Mouse (Mus musculus) induced T-regulatory cell, adult 2 months (primary cell): ENCODE results near the gene Cnot3.
"Not testable (repeated sequence)": the region's sequence is repeated elsewhere in the genome, so short reads cannot be mapped to it uniquely, and the experiment has no call there.

Experiments
- DNase-seq: peaks from one replicate; pipeline ENCODE4 v3.0.0-alpha.2; 2012; ENCODE audit warnings: low read depth

The Cnot3 gene

DNA sequence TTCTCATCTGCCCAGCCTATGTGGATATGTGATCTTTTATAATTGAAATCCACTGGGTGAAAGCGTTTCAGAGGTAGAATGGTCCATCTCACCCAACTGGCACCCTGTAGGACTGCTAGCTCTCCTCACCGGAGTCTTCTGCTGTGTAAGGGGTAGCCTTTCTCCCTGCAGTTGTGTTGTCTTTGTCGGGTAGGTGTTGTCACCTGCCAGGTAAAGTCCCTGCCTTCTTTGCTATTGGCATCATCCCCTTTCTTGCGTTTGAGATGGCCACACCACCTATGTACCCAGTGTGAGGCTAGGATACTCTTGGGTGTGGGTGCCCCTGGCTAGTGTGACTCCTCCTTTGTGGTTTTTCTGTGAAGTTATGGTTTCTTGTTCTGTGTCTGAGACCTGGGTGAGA is 1.6 kb downstream of the Cnot3 start:
- no peak for DNase-seq

DNA sequence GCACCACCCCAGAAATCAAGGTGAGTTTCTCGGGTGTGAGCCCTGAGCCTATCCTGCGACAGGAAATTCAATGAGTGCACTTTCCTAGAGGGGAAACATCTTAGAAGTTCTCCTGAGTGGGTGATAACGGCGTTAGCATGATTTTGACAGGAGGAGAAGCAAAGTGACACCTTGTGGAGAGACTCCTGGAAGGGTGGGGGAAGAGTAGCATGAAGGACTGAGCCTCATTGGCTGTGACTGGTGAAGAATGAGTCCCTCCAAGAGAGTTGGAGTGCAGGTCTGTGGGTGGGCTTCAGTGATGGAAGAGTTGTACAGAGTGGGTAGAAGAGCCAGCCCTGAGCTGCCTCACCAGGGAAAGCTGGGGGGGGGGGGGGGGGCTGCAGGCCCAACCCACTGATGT is 11.9 kb downstream of the Cnot3 start:
- no peak for DNase-seq

DNA sequence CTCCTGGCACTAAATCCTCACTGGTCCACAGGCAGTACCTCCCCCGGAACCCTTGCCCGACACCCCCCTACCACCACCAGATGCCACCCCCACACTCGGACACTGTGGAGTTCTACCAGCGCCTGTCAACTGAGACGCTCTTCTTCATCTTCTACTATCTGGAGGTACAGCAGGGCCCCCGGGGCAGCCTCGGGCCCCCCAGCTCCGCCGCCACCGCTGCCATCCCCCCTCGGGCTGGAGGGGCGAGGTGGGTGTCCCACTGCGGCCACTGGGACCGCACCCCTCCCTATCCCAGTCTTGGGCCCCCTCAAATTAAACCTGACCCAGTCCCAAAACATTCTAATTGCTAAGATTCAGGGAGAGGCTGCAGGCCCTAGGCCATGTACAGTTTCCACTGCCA is 13.5 kb downstream of the Cnot3 start:
- no peak for DNase-seq

DNA sequence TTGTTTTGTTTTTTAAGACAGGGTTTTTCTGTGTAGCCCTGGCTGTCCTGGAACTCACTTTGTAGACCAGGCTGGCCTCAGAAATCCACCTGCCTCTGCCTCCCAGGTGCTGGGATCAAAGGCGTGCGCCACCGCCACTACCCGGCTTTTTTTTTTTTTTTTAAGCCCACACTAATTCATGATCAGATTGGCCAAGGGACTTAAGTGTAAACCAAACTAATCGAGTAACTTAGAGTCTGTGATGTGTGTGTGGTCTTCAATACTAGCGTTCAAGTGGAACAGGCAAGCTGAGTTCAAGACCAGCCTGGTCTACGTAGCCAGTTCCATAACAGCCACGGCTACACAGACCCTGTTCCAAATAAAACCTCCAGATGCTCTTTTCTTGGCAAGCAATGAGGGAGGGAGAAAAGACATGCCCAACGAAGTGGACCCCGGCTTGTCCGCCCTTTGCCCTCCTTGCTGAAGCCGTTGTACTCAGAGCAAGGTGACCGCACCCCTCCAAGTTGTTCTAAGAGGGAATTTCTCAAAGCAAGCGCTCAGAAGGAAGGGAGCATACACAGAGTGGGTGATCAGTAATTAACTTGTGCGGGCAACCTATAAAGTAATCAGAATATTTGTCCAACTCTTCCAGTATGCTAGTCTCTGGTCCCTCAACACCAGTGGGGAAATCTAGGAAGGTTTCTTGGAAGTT is 19.6 kb downstream of the Cnot3 start:
- DNase-seq = no peak

DNA sequence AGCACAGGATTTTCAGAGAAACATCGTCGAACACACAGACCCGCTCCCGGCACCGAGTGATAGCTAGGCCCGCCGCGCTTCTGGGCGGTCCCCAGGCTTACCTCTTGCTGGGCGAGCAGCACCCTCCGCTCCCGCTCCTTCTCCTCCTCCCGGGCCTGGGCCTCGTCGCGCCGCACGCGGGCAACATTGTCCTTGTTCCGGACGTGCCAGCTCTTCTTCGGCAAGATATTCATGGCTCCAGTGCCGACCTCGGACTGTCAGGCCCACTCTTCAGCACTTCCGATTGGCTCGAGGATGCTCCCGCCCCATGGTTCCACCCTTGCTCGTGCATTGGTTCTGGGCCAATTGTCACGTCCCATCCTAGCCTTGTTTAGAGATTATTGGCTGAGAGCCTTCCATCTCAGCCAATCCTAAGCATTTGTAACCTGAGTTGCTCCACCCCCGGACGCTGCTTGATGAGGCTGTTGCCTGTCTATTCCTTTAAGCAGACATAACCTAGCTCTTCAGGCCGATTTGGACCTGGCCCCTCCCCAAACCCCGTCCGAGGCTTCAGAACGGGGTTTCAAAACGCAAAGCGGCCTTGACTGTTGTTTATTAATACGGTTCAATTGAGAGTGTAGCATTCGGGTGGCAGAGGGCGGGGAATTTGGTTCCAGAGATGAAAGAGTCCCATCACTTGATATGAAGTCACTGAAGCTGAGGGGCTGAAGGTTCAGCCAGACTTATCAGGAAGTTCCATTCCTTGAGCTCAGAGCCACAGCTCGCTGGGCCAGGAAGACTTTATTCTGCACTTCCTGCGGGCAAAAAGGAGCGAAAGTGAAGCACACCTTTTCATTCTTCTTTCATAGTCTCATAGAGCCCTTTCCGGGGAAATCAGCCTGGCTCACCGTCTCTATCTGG is 20.4 kb downstream of the Cnot3 start, which contains the start of gene Leng1:
Gene Leng1 (minus strand): TSS at position 626 of the 900 bp plus-strand sequence.
- DNase-seq = peak; percentile 98

DNA sequence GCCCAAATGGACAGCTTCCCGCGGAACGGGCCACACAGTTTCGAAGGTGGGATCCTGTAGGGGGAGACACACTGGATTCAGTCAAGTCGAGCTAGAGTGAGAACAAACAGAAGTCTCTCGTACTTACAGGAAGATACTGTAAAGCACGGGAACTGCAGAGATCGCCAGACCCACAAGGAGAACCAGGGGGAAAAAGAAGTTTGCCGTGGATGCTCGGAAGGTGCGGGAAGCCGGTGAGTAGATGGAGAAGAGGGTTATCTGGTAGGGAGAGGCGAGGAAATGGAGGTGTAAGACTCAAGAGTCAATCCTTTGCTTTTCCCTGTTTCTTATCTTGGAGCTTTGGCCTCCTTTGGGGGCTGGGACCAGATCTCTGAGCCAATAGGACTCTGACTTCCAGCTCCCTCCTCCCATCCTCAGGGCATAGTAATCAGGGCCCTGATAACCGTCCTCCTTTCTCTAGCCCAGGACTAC is 21.9 kb downstream of the Cnot3 start:
- peak; percentile 25 for DNase-seq

DNA sequence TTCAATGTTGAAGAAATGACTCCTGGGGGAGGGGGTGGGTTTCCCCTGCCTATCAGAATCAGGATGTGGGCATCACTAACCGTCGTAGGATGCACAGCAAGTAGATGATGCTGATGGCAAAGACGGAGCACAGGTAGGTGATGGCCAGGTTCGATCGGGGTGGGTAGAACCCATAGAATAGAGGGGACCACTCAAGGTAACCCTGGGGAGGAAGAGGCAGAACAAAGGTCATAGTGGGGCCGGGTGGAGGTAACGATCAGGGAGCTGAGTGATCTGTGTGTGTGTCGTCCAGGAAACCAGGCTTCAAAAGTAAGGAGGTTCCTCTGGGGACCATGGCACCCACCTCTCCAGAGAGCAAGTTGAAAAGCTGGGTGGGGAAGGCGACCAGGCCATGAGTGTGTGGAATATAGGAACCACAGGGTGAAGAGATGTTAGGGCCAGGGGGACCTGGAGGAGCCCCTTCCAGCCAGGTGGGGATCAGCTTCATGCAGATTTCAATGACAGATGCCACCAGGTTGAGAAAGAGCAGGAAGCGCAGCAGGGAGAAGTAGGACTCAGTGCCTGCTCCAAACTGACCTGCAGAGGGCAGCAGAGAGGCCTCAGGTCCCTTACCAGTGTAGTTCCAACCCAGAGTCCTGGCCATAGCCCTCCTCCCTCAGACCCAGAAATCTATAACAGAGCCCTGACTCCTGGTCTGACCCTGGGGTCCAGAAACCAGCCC is 29.6 kb downstream of the Cnot3 start:
- peak; percentile 91 for DNase-seq

DNA sequence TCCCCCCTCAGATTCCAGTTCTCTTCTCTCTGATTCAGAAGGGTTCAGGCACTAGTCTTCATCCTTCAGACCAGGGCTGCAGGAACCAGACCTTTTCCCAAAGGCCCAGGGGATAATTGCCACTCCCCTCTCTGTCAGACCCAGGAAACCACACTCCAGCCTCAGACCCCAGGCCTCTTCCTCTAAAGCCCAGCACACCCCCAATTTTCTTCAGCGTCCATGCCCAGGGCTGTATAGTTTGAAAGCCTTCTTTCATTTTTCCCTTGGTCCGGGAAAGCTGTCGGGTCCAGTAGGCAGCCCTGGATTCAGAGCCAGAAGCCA is 30.1 kb downstream of the Cnot3 start:
- no peak for DNase-seq

DNA sequence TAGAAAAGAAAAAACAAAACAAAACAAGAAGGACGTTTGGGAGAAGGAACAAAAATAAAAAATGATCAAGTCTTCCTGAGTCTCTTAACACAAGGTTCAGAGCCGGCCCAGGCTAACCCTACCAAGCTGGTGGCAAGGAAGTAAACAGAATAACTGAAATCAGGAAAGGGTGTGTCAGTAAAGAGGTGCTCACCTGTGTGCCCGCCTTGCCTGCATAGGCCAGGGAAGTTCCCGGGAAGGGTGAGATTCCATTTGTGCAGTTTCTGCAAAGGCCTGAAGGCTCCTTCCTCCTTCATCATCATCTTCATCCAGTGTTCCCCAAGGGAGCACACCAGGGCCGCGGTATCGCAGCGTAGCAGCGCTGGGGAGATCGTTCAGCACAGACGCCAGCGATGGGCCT is 31.3 kb downstream of the Cnot3 start:
- DNase-seq = no peak

DNA sequence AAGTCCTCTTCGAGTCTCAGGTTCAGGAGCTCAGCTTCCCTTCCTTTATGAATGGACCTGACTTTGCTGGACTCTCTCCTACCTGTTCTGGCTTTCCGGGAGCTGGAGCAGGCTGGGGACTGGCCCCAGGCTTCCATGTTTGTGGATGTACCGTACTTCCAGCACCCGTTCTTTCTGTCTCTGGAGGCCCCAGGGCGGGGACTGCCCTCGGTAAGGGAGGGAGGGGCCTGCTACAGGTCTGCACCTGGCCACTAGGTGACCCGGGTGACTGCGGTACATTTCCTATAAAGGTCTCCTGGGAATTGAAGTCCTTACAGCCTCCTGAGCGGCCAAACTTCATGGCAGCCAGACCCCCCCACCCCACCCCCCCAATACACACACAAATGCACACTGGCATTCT is 32.3 kb downstream of the Cnot3 start, which contains the start of gene Tmc4:
Gene Tmc4 (minus strand): TSS at position 212 of the 400 bp plus-strand sequence.
- DNase-seq = no peak

DNA sequence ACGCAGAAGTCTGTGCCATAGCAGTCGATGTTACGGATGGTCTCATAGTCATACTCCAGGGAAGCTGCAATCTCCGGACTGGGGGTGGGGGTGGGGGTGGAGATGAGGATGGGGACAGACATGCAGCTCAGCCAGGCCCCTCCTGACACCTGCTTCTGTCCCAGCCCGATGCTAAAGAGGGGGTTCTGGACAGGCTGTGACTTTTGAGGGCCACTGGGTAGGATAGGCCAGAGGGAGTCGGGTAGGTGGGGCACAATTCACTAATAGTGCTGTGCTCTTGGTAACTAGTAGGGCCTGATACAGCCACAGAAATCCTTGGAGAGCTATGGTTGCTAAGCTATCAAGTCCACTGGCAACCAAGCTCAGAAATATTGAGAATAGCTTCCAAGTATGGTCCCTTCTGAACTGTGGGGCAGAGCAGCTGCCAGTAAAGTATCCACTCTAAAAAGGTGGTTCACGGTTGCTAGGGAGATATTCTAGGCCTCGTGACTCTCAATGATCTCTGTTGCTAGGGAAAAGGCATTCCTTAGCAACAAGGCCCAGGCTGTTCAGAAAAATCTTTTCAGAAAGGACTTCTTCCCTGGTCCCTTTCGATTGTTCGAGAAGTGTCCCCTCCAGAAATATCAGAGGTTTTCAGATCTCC is 39.0 kb downstream of the Cnot3 start:
- no peak for DNase-seq

DNA sequence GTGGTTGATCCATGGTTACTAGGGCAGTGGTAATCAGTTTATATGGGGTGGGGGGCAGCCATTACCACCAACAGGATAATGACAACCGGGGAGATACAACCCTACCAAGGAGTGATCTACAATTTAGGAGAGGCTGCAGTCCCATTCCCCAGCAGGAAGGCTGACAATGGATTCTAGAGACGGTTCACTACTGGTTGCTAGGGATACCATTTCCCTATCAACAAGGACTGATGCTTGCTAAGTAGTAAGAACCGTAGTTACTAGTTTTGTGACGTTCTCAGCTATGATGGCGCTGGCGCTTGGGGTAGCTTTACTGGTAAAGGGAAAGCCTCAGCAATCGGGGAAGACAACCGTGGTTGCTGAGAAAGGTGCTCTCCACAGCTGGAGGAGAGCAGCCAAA is 39.6 kb downstream of the Cnot3 start:
- no peak for DNase-seq

DNA sequence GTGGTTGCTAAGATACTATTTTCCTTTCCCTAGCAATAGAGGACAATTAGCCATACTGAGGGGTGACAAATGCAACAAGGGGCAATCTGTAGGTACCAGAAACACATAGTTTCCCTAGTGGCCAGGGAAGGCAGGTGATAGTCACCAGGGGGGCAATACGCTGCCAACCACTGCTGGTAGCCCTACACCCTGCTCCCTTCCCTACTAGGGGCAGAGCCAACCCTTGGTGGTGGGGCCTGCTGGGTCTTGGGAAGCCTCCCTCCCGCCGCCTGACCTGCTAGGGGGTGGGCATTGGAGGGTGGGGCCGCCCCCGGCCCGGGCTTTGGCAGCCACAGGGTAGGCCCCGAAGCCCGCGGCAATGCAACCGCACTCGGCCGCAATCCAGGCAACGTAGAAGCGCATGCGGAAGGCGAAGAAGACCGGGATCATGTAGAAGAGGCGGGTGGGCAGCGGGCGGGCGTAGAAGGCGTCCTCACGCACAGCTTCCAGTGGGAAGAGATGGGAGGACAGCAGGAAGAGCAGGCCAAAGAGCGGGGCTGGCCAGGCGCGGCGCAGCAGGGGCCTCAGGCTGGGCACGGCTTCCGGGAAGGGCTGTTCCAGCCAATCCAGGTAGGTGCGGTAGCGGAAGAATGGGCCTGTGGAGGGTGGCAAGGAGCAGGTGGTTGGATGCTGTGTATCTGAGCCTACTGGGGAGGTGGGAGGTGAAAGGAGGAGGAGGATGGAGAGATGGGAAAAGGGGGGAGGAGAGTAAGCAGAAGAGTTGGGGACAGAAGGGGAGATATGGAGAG is 40.5 kb downstream of the Cnot3 start:
- DNase-seq = no peak

DNA sequence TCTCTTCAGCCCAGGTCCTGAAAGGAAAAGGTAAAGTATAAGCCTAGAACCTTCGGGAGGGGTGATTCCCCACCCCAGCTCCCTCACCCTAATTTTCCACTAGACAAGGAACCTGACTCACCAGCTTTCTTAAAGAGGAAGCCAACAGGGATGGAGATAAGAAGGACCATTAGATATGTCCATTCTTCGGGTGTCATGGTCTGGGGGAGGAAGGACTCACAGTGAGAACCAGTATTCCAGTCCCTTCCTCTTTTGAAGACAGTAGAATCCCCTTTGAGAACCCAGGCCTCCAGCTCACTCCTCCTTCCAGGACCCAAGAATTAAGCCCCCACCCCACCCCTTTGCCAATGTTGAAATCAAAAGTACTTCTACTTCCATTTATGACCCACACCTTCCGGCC is 46.9 kb downstream of the Cnot3 start:
- no peak for DNase-seq

DNA sequence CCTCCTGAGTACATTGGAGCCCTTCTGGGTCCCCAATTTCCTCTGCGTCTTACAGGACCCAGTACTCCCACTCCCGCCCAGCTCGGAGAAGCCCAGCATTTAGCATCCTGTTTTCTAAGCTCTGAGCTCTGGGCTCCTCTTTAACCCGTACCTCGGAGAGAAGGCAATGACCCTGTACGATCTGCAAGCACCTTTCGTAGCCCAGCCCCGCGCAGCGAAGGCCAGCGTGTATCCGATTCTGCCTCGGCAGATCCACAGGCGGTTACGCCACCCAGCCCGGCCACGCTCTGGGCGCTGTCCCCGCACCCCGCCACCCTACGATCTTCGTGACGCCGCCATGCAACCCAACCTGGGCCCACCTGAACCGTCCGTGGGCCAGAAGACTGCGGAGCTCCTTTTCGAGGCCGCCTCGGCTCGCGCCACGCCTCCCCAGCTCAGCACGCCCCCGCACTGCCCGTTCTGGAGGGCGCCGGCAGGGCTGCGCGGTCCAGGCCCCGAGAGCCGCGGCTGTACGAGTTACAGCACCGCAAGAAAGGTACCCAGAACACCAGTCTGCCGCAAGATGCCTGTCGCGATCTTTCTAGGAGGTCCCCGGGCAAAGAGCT is 47.4 kb downstream of the Cnot3 start, which contains the start of gene Tsen34:
Gene Tsen34 (plus strand): TSS at position 482 of the 605 bp plus-strand sequence.
- DNase-seq = no peak

DNA sequence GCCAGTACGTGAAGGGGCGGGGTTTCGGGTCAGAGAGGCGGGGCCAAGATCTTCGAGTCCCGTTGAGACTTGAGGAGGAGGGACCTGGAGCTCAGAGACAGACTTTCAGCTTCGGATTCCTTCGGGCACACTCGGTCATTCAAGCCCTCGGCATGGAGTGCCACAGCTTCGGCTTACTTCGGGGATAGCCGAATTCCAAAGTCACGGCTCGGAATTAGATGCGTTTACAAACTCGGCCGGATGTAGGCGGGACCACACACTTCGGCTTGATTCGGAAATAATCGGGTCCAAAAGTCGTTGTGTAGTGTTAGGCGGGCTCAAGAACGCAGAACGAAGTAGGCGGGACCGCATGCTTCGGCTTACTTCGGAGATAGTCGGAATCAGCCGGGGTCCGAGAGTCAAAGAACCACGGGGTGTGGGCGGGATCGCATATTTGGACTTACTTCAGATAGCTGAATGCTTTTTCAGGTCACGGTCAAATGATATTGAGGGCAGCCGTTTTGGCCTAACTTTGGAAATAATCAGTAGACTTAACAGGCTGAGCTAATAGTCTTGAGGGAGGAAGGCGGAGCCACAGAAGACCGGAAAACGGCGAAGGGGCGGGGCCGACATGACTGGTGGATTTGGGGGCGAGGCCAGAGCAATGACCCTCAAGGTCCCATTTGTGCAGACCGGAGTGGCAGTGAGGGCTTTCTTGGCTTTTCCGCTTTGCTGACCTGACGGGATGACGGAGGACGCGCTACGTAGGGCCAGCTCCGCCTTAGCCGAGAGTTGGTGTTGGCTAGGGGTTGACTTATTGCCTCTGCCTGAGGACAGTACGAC is 48.1 kb downstream of the Cnot3 start, which contains the start of gene Mboat7:
Gene Mboat7 (minus strand): TSS at position 537 of the 822 bp plus-strand sequence.
- peak; percentile 99 for DNase-seq

DNA sequence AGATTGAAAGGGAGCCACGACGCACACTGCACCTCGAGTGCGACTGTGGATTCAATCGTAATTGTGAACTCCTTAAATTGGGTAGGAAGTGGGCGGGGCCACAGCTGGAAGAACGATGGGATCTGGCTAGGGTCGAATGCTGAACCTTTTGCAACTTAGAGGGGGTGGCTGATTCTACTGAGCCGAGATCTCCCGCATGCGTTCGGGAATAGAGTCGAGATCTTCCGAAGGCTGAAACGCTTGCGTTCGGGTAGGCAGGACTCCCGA is 48.7 kb downstream of the Cnot3 start:
- no peak for DNase-seq

DNA sequence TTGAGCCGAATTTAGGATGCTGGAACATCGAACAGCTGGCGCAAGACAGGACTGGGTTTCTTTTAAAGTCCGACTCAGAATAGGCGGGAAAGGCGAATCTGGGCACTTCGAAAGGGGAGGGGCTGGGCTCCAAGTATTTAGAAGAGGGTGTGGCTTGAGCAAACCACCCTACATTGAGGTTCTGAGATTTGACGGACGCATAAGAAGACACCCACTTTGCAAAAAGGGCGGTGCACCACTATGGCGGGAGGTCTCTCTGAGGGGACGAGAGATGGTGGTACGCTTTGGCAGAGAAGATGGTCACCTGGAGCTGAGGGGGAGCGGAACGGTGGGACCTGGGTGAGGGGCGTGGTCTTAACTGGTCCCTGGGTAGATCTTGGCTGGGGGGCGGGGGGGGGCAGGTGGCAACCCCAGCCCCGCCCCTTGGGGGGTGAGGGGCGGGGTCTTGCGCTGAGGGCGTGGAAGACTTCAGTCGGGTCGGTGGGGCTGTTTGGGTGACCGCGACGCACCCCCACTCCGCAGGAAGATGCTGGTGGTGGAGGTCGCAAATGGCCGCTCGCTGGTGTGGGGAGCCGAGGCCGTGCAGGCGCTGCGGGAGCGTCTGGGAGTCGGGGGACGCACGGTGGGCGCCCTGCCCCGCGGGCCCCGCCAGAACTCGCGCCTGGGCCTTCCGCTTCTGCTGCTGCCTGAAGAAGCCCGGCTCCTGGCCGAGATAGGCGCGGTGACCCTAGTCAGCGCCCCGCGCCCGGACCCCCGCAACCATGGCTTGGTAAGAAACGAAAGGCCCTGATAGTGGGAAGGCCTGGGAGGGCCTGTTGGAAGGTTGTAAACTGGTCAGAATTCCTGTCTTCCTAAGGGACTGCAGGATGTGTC is 49.2 kb downstream of the Cnot3 start:
- DNase-seq = peak; percentile 93

DNA sequence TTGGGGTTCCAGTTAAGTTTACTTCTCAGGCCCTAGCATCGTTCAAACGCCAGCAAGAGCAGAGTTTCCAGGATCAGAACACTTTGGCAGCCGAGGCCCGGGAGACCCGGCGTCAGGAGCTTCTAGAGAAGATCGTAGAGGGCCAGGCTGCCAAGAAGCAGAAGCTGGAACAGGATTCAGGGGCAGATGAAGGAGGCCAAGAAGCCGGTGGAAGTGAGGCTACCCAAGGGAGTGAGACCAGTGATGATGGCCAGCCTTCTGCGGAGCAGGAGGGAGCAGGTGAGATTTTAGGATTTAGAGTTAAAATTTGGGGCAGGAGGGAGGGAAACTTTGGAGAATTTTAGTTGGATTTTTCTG is 49.9 kb downstream of the Cnot3 start:
- DNase-seq = not testable (repeated sequence)
